Mouse (Mus musculus): ENCODE measurements around the gene Tcf7. TPM values are rescaled to one million over a fixed set of nuclear protein-coding genes. Genes with fewer than 3 reads are reported as not detected.
A peak's percentile ranks its signal among the peaks of the same experiment; 100 is the strongest.

Tcf7 gene
- polyA plus RNA-seq, 2 experiments, result 1.6 to 1.8 TPM

DNA sequence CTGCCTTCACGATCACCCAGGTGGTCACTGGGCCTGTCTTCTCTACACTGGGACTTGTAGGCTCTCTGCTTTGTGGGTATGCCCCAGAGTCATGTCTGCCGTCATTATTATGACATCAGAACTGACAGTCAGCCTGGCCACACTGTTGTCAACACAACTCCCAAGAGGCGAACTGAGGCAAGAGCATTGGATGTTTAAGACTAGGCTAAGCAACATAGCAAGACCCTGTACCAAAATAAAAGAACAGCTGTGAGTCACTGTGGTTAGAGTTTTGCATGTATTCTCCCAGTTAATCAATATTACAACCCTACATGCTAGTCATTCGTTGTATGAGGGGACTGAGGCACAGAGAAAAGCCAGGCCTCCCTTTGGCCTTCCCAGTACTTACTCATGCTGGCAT lies 37.7 kb upstream of the Tcf7 start:
- WGBS (ENCODE audit: insufficient replicate concordance), result 58% methylated on average over 4 of the region's 4 CpGs
- H3K27ac ChIP-seq, result no peak overlapping the region

DNA sequence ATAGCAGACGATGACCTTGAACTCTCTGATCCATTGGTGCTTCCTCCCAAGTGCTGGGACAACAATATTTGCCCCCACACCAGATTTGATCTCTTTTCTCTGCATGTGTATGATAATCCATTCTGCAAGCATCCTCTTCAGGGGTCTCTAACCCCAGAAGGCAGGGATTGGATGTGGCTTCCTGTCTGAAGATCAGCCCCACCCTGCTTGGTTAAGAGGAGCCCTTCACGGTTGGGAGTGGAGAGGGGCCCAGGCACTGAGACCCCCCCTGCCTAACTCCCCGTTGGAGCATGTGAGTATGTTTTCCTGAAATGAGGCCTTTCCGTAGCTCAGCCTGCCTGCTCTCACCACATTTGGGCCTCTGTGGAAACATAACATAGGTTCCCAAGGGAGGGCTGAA lies 36.9 kb upstream of the Tcf7 start:
- no peak overlapping the region for H3K27ac ChIP-seq
- no peaks in the 10 kb centered on the region for H3K27me3 ChIP-seq (ENCODE audit: control insufficient read depth, insufficient read depth, low read length)
- WGBS (ENCODE audit: insufficient replicate concordance), result 44% methylated on average over 4 of the region's 4 CpGs
- TF ChIP-seq CTCF (IDR thresholded peaks at IDR 0.05; ENCODE audit: low read depth) (no peak), EP300 (IDR thresholded peaks at IDR 0.05; ENCODE audit: low read depth) (no peak)
- no peaks in the 10 kb centered on the region for H3K9me3 ChIP-seq (ENCODE audit: control insufficient read depth, low read length)
- DNase-seq (ENCODE audit: low read depth in 3 of 3, low spot score in 3 of 3), result no peak
- no peaks in the 10 kb centered on the region for H3K4me1 ChIP-seq (replicated peaks; ENCODE audit: control insufficient read depth in 2 of 2, insufficient read depth in 2 of 2, low read length in 1 of 2)
- H3K4me2 ChIP-seq (ENCODE audit: low read depth), result no peak overlapping the region
- no peaks in the 10 kb centered on the region for H3K36me3 ChIP-seq (replicated peaks; ENCODE audit: control insufficient read depth, insufficient read depth, low read depth)
- ATAC-seq (ENCODE audit: insufficient read depth), result no peak
- H3K4me3 ChIP-seq (ENCODE audit: insufficient read depth in 1 of 2, low read depth in 2 of 2, low read length in 2 of 2), result no peak overlapping the region
- H3K9ac ChIP-seq (replicated peaks), result no peak overlapping the region

More for the DNA sequence above, 37.7 kb upstream of the Tcf7 start:
- H3K9me3 ChIP-seq (ENCODE audit: control insufficient read depth, low read length), result no peaks in the 10 kb centered on the region
- DNase-seq (ENCODE audit: low read depth in 3 of 3, low spot score in 3 of 3) (no peak), ATAC-seq (ENCODE audit: insufficient read depth) (no peak)
- H3K9ac ChIP-seq (replicated peaks), result no peak overlapping the region
- TF ChIP-seq CTCF (IDR thresholded peaks at IDR 0.05; ENCODE audit: low read depth), result no peak
- no peak for TF ChIP-seq EP300 (IDR thresholded peaks at IDR 0.05; ENCODE audit: low read depth)
- H3K36me3 ChIP-seq (replicated peaks; ENCODE audit: control insufficient read depth, insufficient read depth, low read depth), result no peaks in the 10 kb centered on the region
- H3K4me1 ChIP-seq (replicated peaks; ENCODE audit: control insufficient read depth in 2 of 2, insufficient read depth in 2 of 2, low read length in 1 of 2), result no peaks in the 10 kb centered on the region
- no peak overlapping the region for H3K4me2 ChIP-seq (ENCODE audit: low read depth)
- H3K27me3 ChIP-seq (ENCODE audit: control insufficient read depth, insufficient read depth, low read length), result no peaks in the 10 kb centered on the region
- H3K4me3 ChIP-seq (ENCODE audit: insufficient read depth in 1 of 2, low read depth in 2 of 2, low read length in 2 of 2), result no peak overlapping the region

DNA sequence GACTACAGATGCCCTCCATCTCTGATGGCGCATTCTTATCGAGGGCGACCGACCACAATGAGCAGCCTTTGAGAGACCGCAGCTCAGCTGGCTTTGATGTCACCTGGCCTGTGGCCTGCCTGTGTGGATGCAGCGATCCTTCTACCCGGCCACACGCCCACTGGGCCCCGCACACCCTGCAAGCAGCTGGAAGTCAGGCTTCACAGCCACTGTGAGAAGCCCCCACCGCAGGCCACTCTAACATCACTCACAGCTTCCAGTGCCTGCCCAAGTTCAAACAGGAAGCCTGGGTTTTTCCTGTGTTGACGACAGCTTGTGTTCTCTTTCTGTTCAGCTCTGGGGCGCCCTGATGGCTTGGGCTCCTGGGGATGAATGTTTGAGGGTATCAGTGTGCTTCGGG lies 35.6 kb upstream of the Tcf7 start:
- no peak for TF ChIP-seq EP300 (IDR thresholded peaks at IDR 0.05; ENCODE audit: low read depth)
- TF ChIP-seq CTCF (IDR thresholded peaks at IDR 0.05; ENCODE audit: low read depth), result no peak
- Histone ChIP-seq H3K4me2 (ENCODE audit: low read depth) (no peak overlapping the region), H3K27me3 (ENCODE audit: control insufficient read depth, insufficient read depth, low read length) (0 out of 2 replicates have a peak, but pooled peaks cover 2% of the 10 kb centered on the region), H3K4me3 (ENCODE audit: insufficient read depth in 1 of 2, low read depth in 2 of 2, low read length in 2 of 2) (no peak overlapping the region), H3K4me1 (replicated peaks; ENCODE audit: control insufficient read depth in 2 of 2, insufficient read depth in 2 of 2, low read length in 1 of 2) (0 out of 4 replicates have a peak, but pooled peaks cover 0 to 2% of the 10 kb centered on the region in 2 experiments), H3K27ac (no peak overlapping the region), H3K9ac (replicated peaks) (no peak overlapping the region), H3K36me3 (replicated peaks; ENCODE audit: control insufficient read depth, insufficient read depth, low read depth) (no peaks in the 10 kb centered on the region), H3K9me3 (ENCODE audit: control insufficient read depth, low read length) (no peaks in the 10 kb centered on the region)
- WGBS (ENCODE audit: insufficient replicate concordance), result 12% methylated on average over 13 of the region's 13 CpGs
- DNase-seq (ENCODE audit: low read depth in 3 of 3, low spot score in 3 of 3), result no peak
- no peak for ATAC-seq (ENCODE audit: insufficient read depth)

DNA sequence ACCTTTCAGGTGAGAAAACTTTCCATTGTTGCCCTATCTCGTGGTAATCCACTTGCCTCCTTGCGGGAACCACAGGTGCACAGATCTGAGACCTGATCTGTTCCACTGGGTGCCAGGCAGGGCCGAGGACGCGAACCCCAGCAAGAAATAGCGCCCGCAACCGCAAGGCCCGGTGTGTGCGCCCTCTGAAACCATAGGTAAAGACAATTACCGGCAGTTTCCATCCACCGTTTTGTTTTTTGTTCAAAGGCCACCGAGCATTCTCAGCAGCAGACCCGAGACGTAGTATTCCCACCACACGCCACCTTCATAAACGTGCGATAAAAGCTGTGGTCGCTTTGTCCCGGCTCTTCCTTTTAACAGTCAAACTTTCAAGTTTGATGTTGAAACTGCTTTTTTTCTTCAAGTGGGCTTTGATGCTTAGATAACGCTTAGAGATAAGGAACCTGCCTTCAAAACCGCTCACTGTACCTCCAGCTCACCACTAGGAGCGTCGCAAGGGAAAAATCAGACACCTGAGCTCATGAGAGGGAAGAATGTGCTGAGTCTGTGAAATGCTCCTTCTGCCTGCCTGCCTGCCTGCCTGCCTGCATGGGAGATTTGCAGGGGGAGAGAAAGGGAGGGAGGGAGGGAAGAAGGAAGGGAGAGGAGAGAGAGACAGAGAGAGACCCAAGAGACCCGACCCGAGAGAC lies 31.4 kb upstream of the Tcf7 start:
- H3K9ac ChIP-seq (replicated peaks), result no peak overlapping the region
- TF ChIP-seq CTCF (IDR thresholded peaks at IDR 0.05; ENCODE audit: low read depth) (0 out of 2 replicates have a peak, but pooled peaks have one; percentile 7), EP300 (IDR thresholded peaks at IDR 0.05; ENCODE audit: low read depth) (no peak)
- no peak for ATAC-seq (ENCODE audit: insufficient read depth)
- no peak overlapping the region for H3K4me3 ChIP-seq (ENCODE audit: insufficient read depth in 1 of 2, low read depth in 2 of 2, low read length in 2 of 2)
- no peaks in the 10 kb centered on the region for H3K36me3 ChIP-seq (replicated peaks; ENCODE audit: control insufficient read depth, insufficient read depth, low read depth)
- H3K4me1 ChIP-seq (replicated peaks; ENCODE audit: control insufficient read depth in 2 of 2, insufficient read depth in 2 of 2, low read length in 1 of 2), result 0 out of 4 replicates have a peak, but pooled peaks cover 0 to 2% of the 10 kb centered on the region in 2 experiments
- no peak for DNase-seq (ENCODE audit: low read depth in 3 of 3, low spot score in 3 of 3)
- no peaks in the 10 kb centered on the region for H3K9me3 ChIP-seq (ENCODE audit: control insufficient read depth, low read length)
- H3K4me2 ChIP-seq (ENCODE audit: low read depth), result no peak overlapping the region; the same call in 1 of the 2 replicates
- WGBS (ENCODE audit: insufficient replicate concordance), result 11% methylated on average over 26 of the region's 26 CpGs
- H3K27ac ChIP-seq, result no peak overlapping the region
- peaks cover 2% of the 10 kb centered on the region; the same call in 1 of the 2 replicates for H3K27me3 ChIP-seq (ENCODE audit: control insufficient read depth, insufficient read depth, low read length)

DNA sequence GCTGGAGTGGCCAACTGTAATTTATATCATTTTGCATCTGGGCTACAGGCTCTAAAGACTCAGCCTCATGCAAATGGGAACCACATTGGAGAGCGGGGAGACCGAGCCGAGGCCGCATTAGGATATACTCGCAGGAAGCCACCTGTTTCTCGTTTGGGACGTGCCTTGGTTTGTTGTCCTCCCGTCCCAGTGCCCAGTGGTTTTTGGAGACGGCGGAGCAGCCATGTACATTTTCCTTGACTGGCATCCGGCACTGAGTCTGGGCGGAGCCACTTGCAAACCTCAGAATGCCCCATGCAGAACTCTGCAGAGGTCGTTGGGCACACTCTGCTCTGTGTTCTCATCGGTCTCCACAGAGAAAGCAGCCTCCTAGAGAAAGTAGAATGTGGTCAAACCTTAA lies 27.9 kb upstream of the Tcf7 start:
- ATAC-seq (ENCODE audit: insufficient read depth) (no peak), DNase-seq (ENCODE audit: low read depth in 3 of 3, low spot score in 3 of 3) (no peak)
- H3K27me3 ChIP-seq (ENCODE audit: control insufficient read depth, insufficient read depth, low read length), result peaks cover 2% of the 10 kb centered on the region; the same call in 1 of the 2 replicates
- no peak overlapping the region for H3K4me2 ChIP-seq (ENCODE audit: low read depth)
- TF ChIP-seq CTCF (IDR thresholded peaks at IDR 0.05; ENCODE audit: low read depth), result no peak
- TF ChIP-seq EP300 (IDR thresholded peaks at IDR 0.05; ENCODE audit: low read depth), result no peak
- WGBS (ENCODE audit: insufficient replicate concordance), result 64% methylated on average over 14 of the region's 14 CpGs
- no peaks in the 10 kb centered on the region for H3K9me3 ChIP-seq (ENCODE audit: control insufficient read depth, low read length)
- H3K9ac ChIP-seq (replicated peaks), result no peak overlapping the region
- H3K36me3 ChIP-seq (replicated peaks; ENCODE audit: control insufficient read depth, insufficient read depth, low read depth), result no peaks in the 10 kb centered on the region
- no peak overlapping the region for H3K27ac ChIP-seq
- H3K4me3 ChIP-seq (ENCODE audit: insufficient read depth in 1 of 2, low read depth in 2 of 2, low read length in 2 of 2), result no peak overlapping the region
- H3K4me1 ChIP-seq (replicated peaks; ENCODE audit: control insufficient read depth in 2 of 2, insufficient read depth in 2 of 2, low read length in 1 of 2), result peaks cover 0 to 9% of the 10 kb centered on the region in 2 experiments; a peak in 2 of 4 replicates

Measured in liver, embryonic 14.5 days (tissue).